Mouse (Mus musculus) liver, embryonic 14.5 days (tissue): ENCODE measurements at regions not wholly inside any gene's neighbourhood (a gene's known extent, or its start where the extent isn't known, plus 50 kb on each side); places are given as distances from the start of the nearest gene placed in this dataset.

Experiments used
- CTCF ChIP-seq: IDR thresholded peaks from 2 replicates; pipeline ENCODE4 v1.5.1; 2016; ENCODE audit warnings: antibody characterized with exemption, low read depth, control low read depth
- EP300 ChIP-seq: IDR thresholded peaks from 2 replicates; pipeline ENCODE4 v1.6.1; 2016; ENCODE audit warnings: antibody characterized with exemption, low read depth

- TF ChIP-seq CTCF (no peak), EP300 (no peak)
These were observed 288.3 kb downstream of the Zfp706 start for GRCm38 (mm10) chr15:36719241-36719640.
